Mouse (Mus musculus) CH12.LX (cell line): ENCODE measurements around the gene Parp4. TPM values are rescaled to one million over a fixed set of nuclear protein-coding genes. Genes with fewer than 3 reads are reported as not detected.

Source experiments
- DNase-seq: peaks from one replicate; pipeline ENCODE4 v3.0.0-alpha.2; 2013; ENCODE audit errors: extremely low read depth
- H3K27ac ChIP-seq: 2 replicates; pipeline ENCODE4 v1.5.1; 2012; ENCODE audit warnings: low read depth, mild to moderate bottlenecking, control low read depth, moderate library complexity; ENCODE audit not compliant: insufficient read depth
- H3K27me3 ChIP-seq: replicated peaks from 2 replicates; pipeline ENCODE3; 2012; ENCODE audit warnings: inconsistent platforms
- H3K36me3 ChIP-seq, 2 experiments: replicated peaks in 1 of 2; 2 replicates each; pipeline versions ENCODE3 to v1.6.1; 2012; ENCODE audit warnings: inconsistent platforms in 1 of 2, low read length in 1 of 2, mild to moderate bottlenecking in 1 of 2, mixed read lengths in 1 of 2, moderate library complexity in 1 of 2; ENCODE audit not compliant: control insufficient read depth in 1 of 2, insufficient read depth in 1 of 2
- H3K4me1 ChIP-seq, 2 experiments: 2 replicates each; pipeline ENCODE4 v1.6.1; 2012; ENCODE audit warnings: inconsistent platforms in 1 of 2, moderate library complexity in 1 of 2; ENCODE audit not compliant: insufficient read depth in 2 of 2, control insufficient read depth in 1 of 2
- H3K4me2 ChIP-seq: 2 replicates; pipeline ENCODE4 v1.6.1; 2012; ENCODE audit warnings: low read depth, mild to moderate bottlenecking, control low read depth; ENCODE audit not compliant: poor library complexity, insufficient read depth, severe bottlenecking
- H3K4me3 ChIP-seq, 3 experiments: fragments of 150-350 bp in 1 of 3; sonication (generic) in 1 of 3; replicated peaks in 1 of 3; 2 replicates each; pipeline versions ENCODE3 to v1.5.1; 2011 to 2012; ENCODE audit warnings: low read depth in 2 of 3, low read length in 2 of 3, mild to moderate bottlenecking in 2 of 3, moderate library complexity in 2 of 3, control low read depth in 1 of 3, improper control_type of control experiment in 1 of 3, inconsistent platforms in 1 of 3, mixed read lengths in 1 of 3; ENCODE audit not compliant: poor library complexity in 1 of 3
- H3K79me2 ChIP-seq: replicated peaks from 2 replicates; pipeline ENCODE4 v1.6.1; 2012; ENCODE audit warnings: mild to moderate bottlenecking, moderate library complexity; ENCODE audit not compliant: control insufficient read depth, poor library complexity, insufficient read depth, severe bottlenecking; ENCODE audit errors: extremely low read depth
- H3K9ac ChIP-seq: 2 replicates; pipeline ENCODE4 v1.6.1; 2012; ENCODE audit warnings: low read depth, mild to moderate bottlenecking, control low read depth, moderate library complexity; ENCODE audit not compliant: insufficient read depth
- H3K9me3 ChIP-seq: replicated peaks from 2 replicates; pipeline ENCODE3; 2012; ENCODE audit warnings: low read length, inconsistent platforms, mixed read lengths
- BHLHE40 ChIP-seq: IDR thresholded peaks from 2 replicates; pipeline ENCODE4 v1.6.1; 2011; ENCODE audit warnings: mild to moderate bottlenecking, low read depth, low read length, improper control_type of control experiment
- CTCF ChIP-seq, 2 experiments: IDR thresholded peaks in 1 of 2; conservative IDR thresholded peaks in 1 of 2; 2 replicates each; pipeline ENCODE4 v1.5.1; 2011 to 2012; ENCODE audit warnings: low read depth in 2 of 2, low read length in 2 of 2, improper control_type of control experiment in 1 of 2, inconsistent platforms in 1 of 2, mild to moderate bottlenecking in 1 of 2, moderate library complexity in 1 of 2
- ELF1 ChIP-seq: IDR thresholded peaks from 2 replicates; pipeline ENCODE4 v1.6.1; 2014; ENCODE audit warnings: low read depth, mild to moderate bottlenecking, inconsistent platforms, low read length, improper control_type of control experiment
- EP300 ChIP-seq: IDR thresholded peaks from 2 replicates; pipeline ENCODE4 v1.6.1; 2011; ENCODE audit warnings: low read length, improper control_type of control experiment
- ETS1 ChIP-seq: conservative IDR thresholded peaks from 2 replicates; pipeline ENCODE4 v1.6.1; 2012; ENCODE audit warnings: low read depth, mild to moderate bottlenecking, inconsistent platforms, low read length, improper control_type of control experiment, moderate library complexity
- JUN ChIP-seq: IDR thresholded peaks from 2 replicates; pipeline ENCODE4 v1.6.1; 2011; ENCODE audit warnings: low read depth, mild to moderate bottlenecking, low read length, improper control_type of control experiment, moderate library complexity; ENCODE audit not compliant: insufficient read depth
- JUND ChIP-seq: conservative IDR thresholded peaks from 2 replicates; pipeline ENCODE4 v1.6.1; 2011; ENCODE audit warnings: low read depth, low read length, improper control_type of control experiment
- MAZ ChIP-seq: IDR thresholded peaks from 2 replicates; pipeline ENCODE4 v1.6.1; 2012; ENCODE audit warnings: low read depth, mild to moderate bottlenecking, inconsistent platforms, low read length, improper control_type of control experiment, moderate library complexity
- MEF2A ChIP-seq: IDR thresholded peaks from 2 replicates; pipeline ENCODE4 v1.6.1; 2014; ENCODE audit warnings: low read depth, mild to moderate bottlenecking, inconsistent platforms, low read length, improper control_type of control experiment, borderline replicate concordance
- MXI1 ChIP-seq: IDR thresholded peaks from 2 replicates; pipeline ENCODE4 v1.6.1; 2011; ENCODE audit warnings: mild to moderate bottlenecking, low read depth, low read length, improper control_type of control experiment
- MYC ChIP-seq: IDR thresholded peaks from 2 replicates; pipeline ENCODE4 v1.6.1; 2011; ENCODE audit warnings: low read depth, mild to moderate bottlenecking, improper control_type of control experiment, low read length
- NELFE ChIP-seq: IDR thresholded peaks from 2 replicates; pipeline ENCODE4 v1.6.1; 2011; ENCODE audit warnings: low read depth, low read length, improper control_type of control experiment
- NRF1 ChIP-seq: IDR thresholded peaks from 2 replicates; pipeline ENCODE4 v1.6.1; 2014; ENCODE audit warnings: low read depth, mild to moderate bottlenecking, inconsistent platforms, low read length, improper control_type of control experiment, moderate library complexity
- POLR2A ChIP-seq: IDR thresholded peaks from 2 replicates; pipeline ENCODE4 v1.6.1; 2011; ENCODE audit warnings: low read depth, mild to moderate bottlenecking, improper control_type of control experiment, low read length
- POLR2AphosphoS2 ChIP-seq: IDR thresholded peaks from 2 replicates; pipeline ENCODE4 v1.6.1; 2011; ENCODE audit warnings: low read depth, low read length, improper control_type of control experiment
- RAD21 ChIP-seq: IDR thresholded peaks from 2 replicates; pipeline ENCODE4 v1.6.1; 2011; ENCODE audit warnings: low read depth, mild to moderate bottlenecking, low read length, improper control_type of control experiment, moderate library complexity
- RCOR1 ChIP-seq: conservative IDR thresholded peaks from 2 replicates; pipeline ENCODE4 v1.6.1; 2012; ENCODE audit warnings: low read depth, mild to moderate bottlenecking, inconsistent platforms, low read length, improper control_type of control experiment
- SIN3A ChIP-seq: IDR thresholded peaks from 2 replicates; pipeline ENCODE4 v1.6.1; 2012; ENCODE audit warnings: low read length, improper control_type of control experiment, inconsistent platforms
- SMC3 ChIP-seq: IDR thresholded peaks from 2 replicates; pipeline ENCODE4 v1.6.1; 2011; ENCODE audit warnings: low read depth, low read length, improper control_type of control experiment
- TBP ChIP-seq: conservative IDR thresholded peaks from 2 replicates; pipeline ENCODE4 v1.6.1; 2011; ENCODE audit warnings: low read depth, low read length, improper control_type of control experiment
- UBTF ChIP-seq: IDR thresholded peaks from 2 replicates; pipeline ENCODE4 v1.6.1; 2012; ENCODE audit warnings: low read depth, mild to moderate bottlenecking, inconsistent platforms, low read length, improper control_type of control experiment, moderate library complexity
- ZMIZ1 ChIP-seq: IDR thresholded peaks from 2 replicates; pipeline ENCODE4 v1.6.1; 2012; ENCODE audit warnings: low read depth, mild to moderate bottlenecking, inconsistent platforms, low read length, improper control_type of control experiment
- dilution Hi-C: fragments of 300-500 bp; cut with MboI; formaldehyde crosslinking; loops from 2 replicates; pipeline ENCODE4 v1.14.3; 2020; ENCODE audit warnings: low sequenced_read_pairs; ENCODE audit not compliant: extremely low pct_unique_long_range_greater_than_20kb, extremely low pct_ligation_motif_present
- in situ Hi-C: fragments of 300-500 bp; cut with MboI; formaldehyde crosslinking; loops from 3 replicates; pipeline ENCODE4 v1.14.3; 2019; ENCODE audit warnings: low sequenced_read_pairs, low pct_ligation_motif_present, low pct_unique_long_range_greater_than_20kb, mixed read lengths
- polyA plus RNA-seq: library from polyadenylated mRNA; unstranded; fragments of >175 nt; gene quantifications from 2 replicates; pipeline ENCODE4 v1.2.1, GENCODE M21; 2012; ENCODE audit warnings: low read depth; ENCODE audit not compliant: insufficient read length
- total RNA-seq, 2 experiments: library from RNA; depleted of rRNA; stranded (reverse); fragments of 300-350 nt in 1 of 2; fragments of >200 nt in 1 of 2; gene quantifications; 2 replicates each; pipeline ENCODE4 v1.2.3; 2012 to 2014

Gene Parp4
- total and polyA plus RNA-seq, 3 experiments = 6.1 to 13.0 (median 10.2) TPM

- Histone ChIP-seq H3K4me3 (no peak overlapping the region), H3K36me3 (peaks cover 60 to 82% of the 10 kb centered on the region in 2 experiments), H3K4me2 (no peak overlapping the region), H3K27ac (no peak overlapping the region), H3K9ac (no peak overlapping the region), H3K27me3 (no peaks in the 10 kb centered on the region), H3K4me1 (no peaks in the 10 kb centered on the region), H3K9me3 (peaks cover 9% of the 10 kb centered on the region), H3K79me2 (no peaks in the 10 kb centered on the region)
- no peak for DNase-seq
- TF ChIP-seq JUN (no peak), NELFE (no peak), BHLHE40 (no peak), ETS1 (no peak), UBTF (no peak), MXI1 (no peak), SMC3 (no peak), EP300 (no peak), MYC (no peak), ELF1 (no peak), ZMIZ1 (no peak), SIN3A (no peak), RCOR1 (no peak), POLR2A (no peak), TBP (no peak)
- dilution Hi-C loops (no loop called here), in situ Hi-C loops (no loop called here)
These were observed 74.0 kb downstream of the Parp4 start for GRCm38 (mm10) chr14:56649448-56649847.

- DNase-seq = no peak
- Histone ChIP-seq H3K4me1 (peaks cover 0 to 13% of the 10 kb centered on the region in 2 experiments; a peak in 2 of 4 replicates), H3K9me3 (no peaks in the 10 kb centered on the region), H3K4me3 (no peak overlapping the region), H3K4me2 (no peak overlapping the region), H3K79me2 (peaks cover 21% of the 10 kb centered on the region), H3K36me3 (peaks cover 0 to 2% of the 10 kb centered on the region in 2 experiments), H3K27ac (no peak overlapping the region), H3K27me3 (no peaks in the 10 kb centered on the region), H3K9ac (no peak overlapping the region)
- in situ Hi-C loops (no loop called here), dilution Hi-C loops (no loop called here)
- no peak for TF ChIP-seq SIN3A
- TF ChIP-seq JUN = no peak
- no peak for TF ChIP-seq ZMIZ1
- no peak for TF ChIP-seq NRF1
- TF ChIP-seq UBTF = no peak
- no peak for TF ChIP-seq SMC3
- TF ChIP-seq MEF2A = no peak
- no peak for TF ChIP-seq BHLHE40
- TF ChIP-seq CTCF (conservative IDR thresholded peaks at IDR 0.05 in 1 of 2, IDR thresholded peaks at IDR 0.05 in 1 of 2; ENCODE audit: low read depth in 2 of 2, low read length in 2 of 2) = no peak
- no peak for TF ChIP-seq JUND
- no peak for TF ChIP-seq ETS1
- TF ChIP-seq POLR2AphosphoS2 = no peak
- no peak for TF ChIP-seq RAD21
- TF ChIP-seq MAZ = no peak
These were observed 90.2 kb downstream of the Parp4 start for GRCm38 (mm10) chr14:56665651-56666050.
